Mouse (Mus musculus): ENCODE results near the gene Hacl1.

Gene Hacl1

GRCm38 (mm10) chr14:31576846-31577697, 64.0 kb downstream of the Hacl1 start:
- DNase-seq (ENCODE audit: low spot score): no peak

- no peak for DNase-seq (ENCODE audit: low spot score)
Measured at GRCm38 (mm10) chr14:31575866-31576265, 65.2 kb downstream of the Hacl1 start.

GRCm38 (mm10) chr14:31574903-31575665, 66.0 kb downstream of the Hacl1 start:
- no peak for DNase-seq (ENCODE audit: low spot score)

- DNase-seq (ENCODE audit: low spot score): no peak
Measured at GRCm38 (mm10) chr14:31572561-31573175, 68.4 kb downstream of the Hacl1 start.

- no peak for DNase-seq (ENCODE audit: low spot score)
Measured at GRCm38 (mm10) chr14:31571419-31571818, 69.7 kb downstream of the Hacl1 start.

- DNase-seq (ENCODE audit: low spot score): no peak
Measured at GRCm38 (mm10) chr14:31570131-31570951, 70.7 kb downstream of the Hacl1 start.

GRCm38 (mm10) chr14:31569151-31569631, 71.9 kb downstream of the Hacl1 start:
- DNase-seq (ENCODE audit: low spot score): no peak

GRCm38 (mm10) chr14:31565478-31566212, 75.4 kb downstream of the Hacl1 start:
- no peak for DNase-seq (ENCODE audit: low spot score)

GRCm38 (mm10) chr14:31564452-31565179, 76.5 kb downstream of the Hacl1 start:
- DNase-seq (ENCODE audit: low spot score): no peak

- DNase-seq (ENCODE audit: low spot score): no peak
Measured at GRCm38 (mm10) chr14:31560886-31561285, 80.2 kb downstream of the Hacl1 start.

GRCm38 (mm10) chr14:31559216-31559615, 81.9 kb downstream of the Hacl1 start:
- DNase-seq (ENCODE audit: low spot score): no peak

- no peak for DNase-seq (ENCODE audit: low spot score)
Measured at GRCm38 (mm10) chr14:31557784-31558183, 83.3 kb downstream of the Hacl1 start.

- DNase-seq (ENCODE audit: low spot score): no peak
Measured at GRCm38 (mm10) chr14:31557273-31557672, 83.8 kb downstream of the Hacl1 start.

- DNase-seq (ENCODE audit: low spot score): no peak
Measured at GRCm38 (mm10) chr14:31556526-31557260, 84.4 kb downstream of the Hacl1 start.

- DNase-seq (ENCODE audit: low spot score): no peak
Measured at GRCm38 (mm10) chr14:31555963-31556434, 85.1 kb downstream of the Hacl1 start.

GRCm38 (mm10) chr14:31555021-31555420, 86.1 kb downstream of the Hacl1 start:
- no peak for DNase-seq (ENCODE audit: low spot score)
